Mouse (Mus musculus) 3134 (cell line): ENCODE data around the gene Scand1.

Experiments used
- DNase-seq: peaks from one replicate; pipeline ENCODE4 v3.0.0-alpha.2; 2011; ENCODE audit warnings: low spot score; ENCODE audit not compliant: insufficient read length; ENCODE audit errors: extremely low read depth

Gene Scand1

GRCm38 (mm10) chr2:156309948-156310347, 2.6 kb downstream of the Scand1 start:
- DNase-seq: no peak

DNA sequence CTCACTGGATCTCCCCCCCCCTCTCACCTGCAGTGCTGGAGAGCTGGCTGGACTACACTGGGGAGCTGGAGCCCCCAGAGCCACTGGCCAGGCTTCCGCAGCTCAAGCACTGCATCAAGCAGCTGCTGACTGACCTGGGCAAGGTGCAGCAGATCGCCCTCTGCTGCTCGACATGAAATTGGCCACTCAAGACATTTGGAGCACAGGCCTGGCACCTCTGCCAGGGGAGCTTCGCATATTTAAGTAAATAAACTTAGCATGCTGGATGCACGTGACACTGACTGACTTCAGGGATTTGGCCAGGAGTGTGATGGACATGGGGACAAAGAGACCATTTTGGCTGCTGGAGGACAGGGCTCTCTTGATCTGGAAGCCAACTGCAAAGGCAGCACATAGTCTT, 5.2 kb downstream of the Scand1 start:
- DNase-seq: peak; percentile 16

DNA sequence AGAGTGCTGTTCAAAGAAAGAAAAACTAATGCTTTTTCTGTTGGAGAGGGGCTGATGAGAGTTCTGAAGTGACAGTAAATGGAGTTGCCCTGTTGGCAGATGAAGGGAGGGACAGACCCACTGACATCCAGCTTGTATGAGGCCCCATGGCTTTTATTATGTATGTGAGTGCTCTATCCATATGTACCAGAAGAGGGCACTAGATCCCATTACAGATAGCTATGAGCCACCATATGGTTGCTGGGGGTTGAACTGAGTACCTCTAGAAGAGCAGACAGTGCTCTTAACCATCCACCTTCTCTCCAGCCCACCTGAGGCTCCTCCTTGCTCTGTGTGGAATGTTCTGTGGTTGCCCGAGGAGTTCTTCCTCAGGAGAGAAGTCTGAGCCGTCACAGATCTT, 6.7 kb downstream of the Scand1 start:
- no peak for DNase-seq

GRCm38 (mm10) chr2:156304351-156304750, 8.2 kb downstream of the Scand1 start:
- no peak for DNase-seq

- no peak for DNase-seq
Observed at GRCm38 (mm10) chr2:156302063-156302462, 10.4 kb downstream of the Scand1 start.

- no peak for DNase-seq
Observed at GRCm38 (mm10) chr2:156298458-156298857, 14.0 kb downstream of the Scand1 start.

- DNase-seq: no peak
Observed at GRCm38 (mm10) chr2:156297653-156298052, 14.9 kb downstream of the Scand1 start.

DNA sequence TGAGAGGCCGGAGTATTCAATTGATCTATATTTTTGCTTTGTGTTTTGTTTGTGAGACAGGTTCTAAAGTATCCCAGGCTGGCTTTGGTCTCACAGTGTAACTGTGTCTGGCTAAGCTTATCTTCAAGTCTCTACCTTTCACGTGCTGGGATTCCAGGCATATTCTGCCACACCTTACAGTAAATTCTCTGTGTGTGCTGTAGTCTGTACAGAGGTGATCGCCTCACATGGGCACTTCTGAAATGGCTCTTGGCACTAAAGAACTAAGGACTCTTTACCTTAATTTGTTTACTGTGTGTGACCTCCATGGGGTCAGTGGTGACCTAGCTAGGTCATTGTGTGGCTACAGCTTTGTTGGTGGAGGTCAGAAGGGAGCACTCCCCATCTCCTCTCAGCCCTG, 16.3 kb downstream of the Scand1 start:
- no peak for DNase-seq

- DNase-seq: no peak
Observed at GRCm38 (mm10) chr2:156295601-156296063, 16.9 kb downstream of the Scand1 start.

DNA sequence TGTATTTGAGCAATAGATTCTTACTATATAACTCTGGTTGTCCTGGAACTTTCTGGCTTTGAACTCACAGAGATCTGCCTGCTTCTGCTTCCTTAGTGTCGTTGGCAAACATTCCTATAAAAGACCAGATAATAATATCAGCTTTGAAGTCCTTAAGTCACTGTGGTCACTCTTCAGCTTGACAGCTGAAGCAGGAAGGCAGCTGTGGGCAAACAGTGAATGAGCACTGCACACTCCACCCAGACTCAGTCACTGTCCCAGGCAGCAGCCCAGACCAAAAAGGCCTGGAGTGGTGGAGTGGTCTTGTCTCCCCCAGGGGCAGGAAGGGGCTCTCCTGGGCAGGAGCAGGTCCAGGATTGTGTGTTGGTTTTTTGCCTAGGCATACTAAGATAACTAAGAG, 20.5 kb downstream of the Scand1 start:
- DNase-seq: no peak

GRCm38 (mm10) chr2:156289552-156290160, 22.8 kb downstream of the Scand1 start:
- DNase-seq: no peak

GRCm38 (mm10) chr2:156288222-156288621, 24.3 kb downstream of the Scand1 start:
- DNase-seq: no peak

- DNase-seq: no peak
Observed at GRCm38 (mm10) chr2:156286733-156287132, 25.8 kb downstream of the Scand1 start.

DNA sequence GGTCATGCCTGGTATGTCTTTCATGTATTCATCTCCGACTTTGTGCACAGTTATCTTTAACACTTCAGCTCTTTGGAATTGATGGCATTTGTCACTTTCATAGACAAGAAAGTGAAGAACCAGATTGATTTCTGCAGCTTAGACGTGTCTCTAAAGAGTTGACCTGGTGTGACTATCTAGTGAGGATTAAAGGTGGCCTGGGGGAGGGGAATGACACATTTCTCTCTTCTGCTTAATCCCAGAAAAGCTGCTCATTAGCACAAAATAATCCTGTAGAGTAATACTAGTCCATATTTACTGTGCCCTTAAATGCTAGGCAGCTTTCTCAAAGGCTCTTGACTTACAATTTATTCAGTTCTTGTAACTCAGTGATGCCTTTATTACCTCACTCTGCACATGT, 27.3 kb downstream of the Scand1 start:
- no peak for DNase-seq

DNA sequence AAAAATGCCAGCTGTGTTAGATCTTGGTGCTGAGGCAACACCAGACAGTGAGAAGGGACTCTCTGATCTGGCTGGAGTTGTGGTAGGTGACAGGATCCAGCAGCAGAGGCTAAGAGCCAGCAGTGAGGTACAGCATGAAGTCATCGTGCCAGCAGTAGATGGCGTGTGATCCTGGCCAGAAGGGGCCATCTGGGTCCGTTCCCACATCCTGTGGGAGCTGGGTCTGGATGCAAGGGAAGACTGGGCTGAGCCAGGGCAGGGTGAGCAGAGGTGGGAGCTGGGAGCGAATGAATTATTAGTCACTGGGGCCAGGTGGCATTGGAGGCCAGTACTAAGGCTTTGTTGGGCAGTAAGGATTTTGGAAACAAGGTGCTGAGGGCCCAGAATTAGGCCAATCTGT, 31.3 kb downstream of the Scand1 start:
- peak; percentile 77 for DNase-seq

- DNase-seq: peak; percentile 79
Observed at GRCm38 (mm10) chr2:156278226-156279017, 34.1 kb downstream of the Scand1 start.

- DNase-seq: no peak
Observed at GRCm38 (mm10) chr2:156272553-156272952, 40.0 kb downstream of the Scand1 start.

DNA sequence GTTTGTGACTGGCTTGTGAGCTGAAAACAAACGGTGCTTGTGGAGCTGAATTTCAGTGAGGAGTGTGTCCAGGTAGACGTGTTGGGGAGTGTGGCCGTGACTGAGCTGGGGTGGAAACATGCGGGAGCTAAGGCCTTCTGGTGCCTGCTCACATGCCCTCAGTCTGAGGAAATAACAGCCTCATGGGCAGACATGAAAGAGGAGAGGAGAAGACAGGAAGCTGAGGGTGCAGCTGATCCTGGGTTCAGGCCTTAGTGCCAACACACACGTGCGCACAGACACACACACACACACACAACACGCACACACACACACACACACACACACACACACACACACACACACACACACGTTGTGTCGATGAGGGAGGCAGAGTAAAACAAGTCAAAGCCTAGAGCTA, 44.9 kb downstream of the Scand1 start:
- no peak for DNase-seq

GRCm38 (mm10) chr2:156263204-156263893, 49.2 kb downstream of the Scand1 start:
- no peak for DNase-seq
